Mouse (Mus musculus): ENCODE results near the gene Cbx1. TPM values are rescaled to one million over a fixed set of nuclear protein-coding genes. Genes with fewer than 3 reads are reported as not detected.

The Cbx1 gene
- polyA plus RNA-seq, 1 experiment from 2014 or later: 150 TPM

- Histone ChIP-seq H3K4me1 (replicated peaks; ENCODE audit: control insufficient read depth, insufficient read depth, low read length) (no peaks in the 10 kb centered on the region), H3K27ac (ENCODE audit: low read depth, low read length) (no peak overlapping the region), H3K4me2 (ENCODE audit: low read depth, low read length, severe bottlenecking) (no peak overlapping the region), H3K27me3 (ENCODE audit: control insufficient read depth, insufficient read depth, low read length) (no peaks in the 10 kb centered on the region), H3K9me3 (ENCODE audit: control insufficient read depth, low read length) (no peaks in the 10 kb centered on the region), H3K4me3 (ENCODE audit: low read depth, low read length) (no peak overlapping the region), H3K9ac (ENCODE audit: low read length) (no peak overlapping the region), H3K36me3 (ENCODE audit: control insufficient read depth, insufficient read depth, low read length) (peaks cover 17% of the 10 kb centered on the region)
- ATAC-seq (replicated peaks; ENCODE audit: low FRiP score): no peak
- DNase-seq (ENCODE audit: low spot score): no peak
- 89% methylated on average over 5 of the region's 5 CpGs for WGBS
These were observed 25.0 kb downstream of the Cbx1 start for GRCm38 (mm10) chr11:96813920-96814319.

- Histone ChIP-seq H3K4me1 (replicated peaks; ENCODE audit: control insufficient read depth, insufficient read depth, low read length) (no peaks in the 10 kb centered on the region), H3K4me3 (ENCODE audit: low read depth, low read length) (no peak overlapping the region), H3K4me2 (ENCODE audit: low read depth, low read length, severe bottlenecking) (no peak overlapping the region), H3K27me3 (ENCODE audit: control insufficient read depth, insufficient read depth, low read length) (no peaks in the 10 kb centered on the region), H3K36me3 (ENCODE audit: control insufficient read depth, insufficient read depth, low read length) (peaks cover 15% of the 10 kb centered on the region), H3K9ac (ENCODE audit: low read length) (no peak overlapping the region), H3K9me3 (ENCODE audit: control insufficient read depth, low read length) (no peaks in the 10 kb centered on the region), H3K27ac (ENCODE audit: low read depth, low read length) (no peak overlapping the region)
- no peak for DNase-seq (ENCODE audit: low spot score)
- 90% methylated on average over 2 of the region's 2 CpGs for WGBS
- ATAC-seq (replicated peaks; ENCODE audit: low FRiP score): no peak
These were observed 25.5 kb downstream of the Cbx1 start for GRCm38 (mm10) chr11:96814443-96814842.

- no peaks in the 10 kb centered on the region for H3K27me3 ChIP-seq (ENCODE audit: control insufficient read depth, insufficient read depth, low read length)
- DNase-seq (ENCODE audit: low spot score) (no peak), ATAC-seq (replicated peaks; ENCODE audit: low FRiP score) (no peak)
- H3K4me2 ChIP-seq (ENCODE audit: low read depth, low read length, severe bottlenecking): no peak overlapping the region
- H3K4me3 ChIP-seq (ENCODE audit: low read depth, low read length): no peak overlapping the region
- H3K36me3 ChIP-seq (ENCODE audit: control insufficient read depth, insufficient read depth, low read length): peaks cover 16% of the 10 kb centered on the region; the same call in 1 of the 2 replicates
- WGBS: 98% methylated on average over 2 of the region's 2 CpGs
- no peaks in the 10 kb centered on the region for H3K4me1 ChIP-seq (replicated peaks; ENCODE audit: control insufficient read depth, insufficient read depth, low read length)
- no peak overlapping the region for H3K27ac ChIP-seq (ENCODE audit: low read depth, low read length)
- no peak overlapping the region for H3K9ac ChIP-seq (ENCODE audit: low read length)
- H3K9me3 ChIP-seq (ENCODE audit: control insufficient read depth, low read length): no peaks in the 10 kb centered on the region
These were observed 27.0 kb downstream of the Cbx1 start for GRCm38 (mm10) chr11:96815895-96816294.

GRCm38 (mm10) chr11:96816494-96816893 lies 27.6 kb downstream of the Cbx1 start:
- Histone ChIP-seq H3K27me3 (ENCODE audit: control insufficient read depth, insufficient read depth, low read length) (no peaks in the 10 kb centered on the region), H3K4me3 (ENCODE audit: low read depth, low read length) (no peak overlapping the region), H3K4me1 (replicated peaks; ENCODE audit: control insufficient read depth, insufficient read depth, low read length) (no peaks in the 10 kb centered on the region), H3K27ac (ENCODE audit: low read depth, low read length) (no peak overlapping the region), H3K36me3 (ENCODE audit: control insufficient read depth, insufficient read depth, low read length) (peaks cover 19% of the 10 kb centered on the region), H3K9ac (ENCODE audit: low read length) (no peak overlapping the region), H3K4me2 (ENCODE audit: low read depth, low read length, severe bottlenecking) (no peak overlapping the region), H3K9me3 (ENCODE audit: control insufficient read depth, low read length) (no peaks in the 10 kb centered on the region)
- ATAC-seq (replicated peaks; ENCODE audit: low FRiP score): no peak
- no peak for DNase-seq (ENCODE audit: low spot score)
- WGBS: 86% methylated on average over 1 of the region's 1 CpGs

GRCm38 (mm10) chr11:96816979-96817378 lies 28.1 kb downstream of the Cbx1 start:
- H3K9ac ChIP-seq (ENCODE audit: low read length): no peak overlapping the region
- no peak overlapping the region for H3K4me2 ChIP-seq (ENCODE audit: low read depth, low read length, severe bottlenecking)
- no peaks in the 10 kb centered on the region for H3K27me3 ChIP-seq (ENCODE audit: control insufficient read depth, insufficient read depth, low read length)
- WGBS: 74% methylated on average over 5 of the region's 5 CpGs
- ATAC-seq (replicated peaks; ENCODE audit: low FRiP score) (no peak), DNase-seq (ENCODE audit: low spot score) (no peak)
- H3K9me3 ChIP-seq (ENCODE audit: control insufficient read depth, low read length): no peaks in the 10 kb centered on the region
- no peak overlapping the region for H3K4me3 ChIP-seq (ENCODE audit: low read depth, low read length)
- H3K36me3 ChIP-seq (ENCODE audit: control insufficient read depth, insufficient read depth, low read length): peaks cover 20% of the 10 kb centered on the region
- no peak overlapping the region for H3K27ac ChIP-seq (ENCODE audit: low read depth, low read length)
- H3K4me1 ChIP-seq (replicated peaks; ENCODE audit: control insufficient read depth, insufficient read depth, low read length): no peaks in the 10 kb centered on the region

- H3K9ac ChIP-seq (ENCODE audit: low read length): no peak overlapping the region
- no peak overlapping the region for H3K27ac ChIP-seq (ENCODE audit: low read depth, low read length)
- no peaks in the 10 kb centered on the region for H3K9me3 ChIP-seq (ENCODE audit: control insufficient read depth, low read length)
- DNase-seq (ENCODE audit: low spot score) (no peak), ATAC-seq (replicated peaks; ENCODE audit: low FRiP score) (no peak)
- H3K27me3 ChIP-seq (ENCODE audit: control insufficient read depth, insufficient read depth, low read length): no peaks in the 10 kb centered on the region
- WGBS: 83% methylated on average over 8 of the region's 8 CpGs
- no peak overlapping the region for H3K4me2 ChIP-seq (ENCODE audit: low read depth, low read length, severe bottlenecking)
- H3K4me1 ChIP-seq (replicated peaks; ENCODE audit: control insufficient read depth, insufficient read depth, low read length): peaks cover 2% of the 10 kb centered on the region
- H3K36me3 ChIP-seq (ENCODE audit: control insufficient read depth, insufficient read depth, low read length): peaks cover 20% of the 10 kb centered on the region
- no peak overlapping the region for H3K4me3 ChIP-seq (ENCODE audit: low read depth, low read length)
These were observed 29.3 kb downstream of the Cbx1 start for GRCm38 (mm10) chr11:96818128-96818710.

- no peak overlapping the region for H3K9ac ChIP-seq (ENCODE audit: low read length)
- H3K4me3 ChIP-seq (ENCODE audit: low read depth, low read length): no peak overlapping the region
- H3K4me2 ChIP-seq (ENCODE audit: low read depth, low read length, severe bottlenecking): no peak overlapping the region
- WGBS: 94% methylated on average over 10 of the region's 10 CpGs
- no peak for ATAC-seq (replicated peaks; ENCODE audit: low FRiP score)
- H3K27me3 ChIP-seq (ENCODE audit: control insufficient read depth, insufficient read depth, low read length): no peaks in the 10 kb centered on the region
- peaks cover 26% of the 10 kb centered on the region for H3K4me1 ChIP-seq (replicated peaks; ENCODE audit: control insufficient read depth, insufficient read depth, low read length)
- H3K27ac ChIP-seq (ENCODE audit: low read depth, low read length): no peak overlapping the region
- peak; percentile 40 for DNase-seq (ENCODE audit: low spot score)
- H3K9me3 ChIP-seq (ENCODE audit: control insufficient read depth, low read length): no peaks in the 10 kb centered on the region
- H3K36me3 ChIP-seq (ENCODE audit: control insufficient read depth, insufficient read depth, low read length): peaks cover 14% of the 10 kb centered on the region
These were observed 33.0 kb downstream of the Cbx1 start for GRCm38 (mm10) chr11:96821956-96822355.

- no peaks in the 10 kb centered on the region for H3K27me3 ChIP-seq (ENCODE audit: control insufficient read depth, insufficient read depth, low read length)
- H3K9me3 ChIP-seq (ENCODE audit: control insufficient read depth, low read length): no peaks in the 10 kb centered on the region
- WGBS: 45% methylated on average over 4 of the region's 4 CpGs
- peak overlapping the region; percentile 67 for H3K9ac ChIP-seq (ENCODE audit: low read length)
- H3K36me3 ChIP-seq (ENCODE audit: control insufficient read depth, insufficient read depth, low read length): peaks cover 14% of the 10 kb centered on the region
- no peak overlapping the region for H3K27ac ChIP-seq (ENCODE audit: low read depth, low read length)
- peak; percentile 50 for DNase-seq (ENCODE audit: low spot score)
- no peak for ATAC-seq (replicated peaks; ENCODE audit: low FRiP score)
- peak overlapping the region; percentile 48 for H3K4me3 ChIP-seq (ENCODE audit: low read depth, low read length)
- H3K4me1 ChIP-seq (replicated peaks; ENCODE audit: control insufficient read depth, insufficient read depth, low read length): peaks cover 32% of the 10 kb centered on the region
- H3K4me2 ChIP-seq (ENCODE audit: low read depth, low read length, severe bottlenecking): peak overlapping the region; percentile 98
These were observed 33.9 kb downstream of the Cbx1 start for GRCm38 (mm10) chr11:96822675-96823470.

GRCm38 (mm10) chr11:96823471-96823837 lies 34.5 kb downstream of the Cbx1 start:
- H3K4me1 ChIP-seq (replicated peaks; ENCODE audit: control insufficient read depth, insufficient read depth, low read length): peaks cover 32% of the 10 kb centered on the region

More at GRCm38 (mm10) chr11:96823471-96823837, 34.5 kb downstream of the Cbx1 start:
- DNase-seq (ENCODE audit: low spot score): no peak
- peak overlapping the region; percentile 84 for H3K27ac ChIP-seq (ENCODE audit: low read depth, low read length)
- H3K9ac ChIP-seq (ENCODE audit: low read length): peak overlapping the region; percentile 67
- H3K4me3 ChIP-seq (ENCODE audit: low read depth, low read length): peak overlapping the region; percentile 48
- WGBS: 5% methylated on average over 13 of the region's 13 CpGs
- no peaks in the 10 kb centered on the region for H3K27me3 ChIP-seq (ENCODE audit: control insufficient read depth, insufficient read depth, low read length)
- H3K36me3 ChIP-seq (ENCODE audit: control insufficient read depth, insufficient read depth, low read length): peaks cover 14% of the 10 kb centered on the region
- H3K4me2 ChIP-seq (ENCODE audit: low read depth, low read length, severe bottlenecking): peak overlapping the region; percentile 98
- ATAC-seq (replicated peaks; ENCODE audit: low FRiP score): peak; percentile 45
- no peaks in the 10 kb centered on the region for H3K9me3 ChIP-seq (ENCODE audit: control insufficient read depth, low read length)
